Mouse (Mus musculus) heart, embryonic 14.5 days (tissue): Measurements from ENCODE around the gene Wnt3a. TPM values are rescaled to one million over a fixed set of nuclear protein-coding genes. Genes with fewer than 3 reads are reported as not detected.

Experiments
- ATAC-seq: fragments of 200-750 bp; cut with Nextera tagmentation; 2 replicates; pipeline ENCODE4 v1.8.0; 2017; ENCODE audit warnings: low read depth, moderate TSS enrichment; ENCODE audit not compliant: insufficient number of reproducible peaks, insufficient read depth, low FRiP score
- H3K27ac ChIP-seq, 2 experiments: fragments of 200-500 bp in 1 of 2; fragments of 300-500 bp in 1 of 2; sonication (generic) in 1 of 2; replicated peaks in 1 of 2; 2 replicates each; pipeline ENCODE4 v1.5.1; 2012 to 2014; ENCODE audit warnings: low read depth in 2 of 2, low read length in 2 of 2, control low read depth in 1 of 2, mild to moderate bottlenecking in 1 of 2, mixed read lengths in 1 of 2; ENCODE audit not compliant: control insufficient read depth in 1 of 2, insufficient read depth in 1 of 2
- H3K27me3 ChIP-seq: fragments of 300-500 bp; sonication (generic); 2 replicates; pipeline ENCODE4 v1.6.1; 2014; ENCODE audit warnings: mild to moderate bottlenecking, low read length, control low read depth; ENCODE audit not compliant: control insufficient read depth, insufficient read depth
- H3K36me3 ChIP-seq: fragments of 300-500 bp; sonication (generic); 2 replicates; pipeline ENCODE4 v1.6.1; 2014; ENCODE audit warnings: mild to moderate bottlenecking, control low read depth, low read length, mixed read lengths; ENCODE audit not compliant: control insufficient read depth, insufficient read depth
- H3K4me1 ChIP-seq, 2 experiments: fragments of 200-500 bp in 1 of 2; fragments of 300-500 bp in 1 of 2; sonication (generic) in 1 of 2; 2 replicates each; pipeline ENCODE4 v1.6.1; 2012 to 2014; ENCODE audit warnings: low read length in 2 of 2, control low read depth in 1 of 2, mixed read lengths in 1 of 2; ENCODE audit not compliant: control insufficient read depth in 2 of 2, insufficient read depth in 2 of 2
- H3K4me2 ChIP-seq: fragments of 300-500 bp; sonication (generic); 2 replicates; pipeline ENCODE4 v1.6.1; 2014; ENCODE audit warnings: mild to moderate bottlenecking, low read length
- H3K4me3 ChIP-seq, 2 experiments: fragments of 200-500 bp in 1 of 2; fragments of 300-500 bp in 1 of 2; sonication (generic) in 1 of 2; 2 replicates each; pipeline ENCODE4 v1.5.1; 2012 to 2014; ENCODE audit warnings: low read length in 2 of 2, mild to moderate bottlenecking in 2 of 2, control low read depth in 1 of 2, low read depth in 1 of 2, moderate library complexity in 1 of 2; ENCODE audit not compliant: control insufficient read depth in 1 of 2, insufficient read depth in 1 of 2
- H3K9ac ChIP-seq: fragments of 300-500 bp; sonication (generic); 2 replicates; pipeline ENCODE4 v1.6.1; 2014; ENCODE audit warnings: mild to moderate bottlenecking, low read length
- H3K9me3 ChIP-seq: fragments of 300-500 bp; sonication (generic); 2 replicates; pipeline ENCODE4 v1.6.1; 2016; ENCODE audit warnings: low read length, control low read depth; ENCODE audit not compliant: control insufficient read depth
- WGBS: fragments of 180-500 bp; shearing (Covaris S2); extraction: QIAGEN DNeasy Blood & Tissue Kit; methylation state at CpG from one replicate; pipeline ENCODE4 v1.1.7; 2014; 5-methylcytosine and 5-hydroxymethylcytosine counted together
- polyA plus RNA-seq: library from polyadenylated mRNA; unstranded; fragments of >200 nt; fragmentation: Nextera tagmentation; extraction: Ambion mirVana; gene quantifications from 2 replicates; pipeline ENCODE4 v1.2.1, GENCODE M21; 2014

Gene Wnt3a
- polyA plus RNA-seq, 1 experiment from 2014 or later: not detected

- Histone ChIP-seq H3K4me2 (0 out of 2 replicates have a peak overlapping the region, but pooled peaks have one; percentile 16), H3K9me3 (no peaks in the 10 kb centered on the region), H3K4me3 (no peak overlapping the region), H3K27me3 (peaks cover 32% of the 10 kb centered on the region), H3K9ac (no peak overlapping the region), H3K4me1 (peaks cover 5 to 11% of the 10 kb centered on the region in 2 experiments; a peak in 3 of 4 replicates), H3K36me3 (no peaks in the 10 kb centered on the region), H3K27ac (no peak overlapping the region)
- peak; percentile 72; the same call in 1 of the 2 replicates for ATAC-seq
- WGBS: 4% methylated on average over 14 of the region's 15 CpGs
These were observed 51.8 kb downstream of the Wnt3a start for GRCm38 (mm10) chr11:59238525-59239427.

DNA sequence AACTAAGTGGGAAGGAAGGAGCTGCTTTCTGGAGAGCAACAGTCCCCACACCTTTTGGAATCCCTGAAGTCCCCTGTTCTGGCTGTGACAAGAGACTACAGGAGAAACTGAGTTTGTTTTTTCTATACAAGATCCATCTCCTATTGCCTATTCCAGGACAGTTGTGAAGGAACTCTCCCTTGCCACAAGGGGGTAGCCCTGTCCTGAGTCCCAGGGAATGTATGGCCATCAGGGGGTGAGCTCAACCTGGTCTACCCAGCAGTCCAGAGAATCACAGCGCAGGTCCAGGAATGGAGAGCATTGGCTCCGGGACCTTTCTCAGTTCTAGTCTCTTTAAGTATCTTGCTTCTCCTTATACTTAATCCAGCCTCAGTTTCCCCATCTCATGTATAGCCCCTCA, 57.8 kb downstream of the Wnt3a start:
- Histone ChIP-seq H3K4me1 (peaks cover 4 to 6% of the 10 kb centered on the region in 2 experiments), H3K9me3 (no peaks in the 10 kb centered on the region), H3K9ac (no peak overlapping the region), H3K27me3 (no peaks in the 10 kb centered on the region), H3K27ac (no peak overlapping the region), H3K4me3 (no peak overlapping the region), H3K36me3 (no peaks in the 10 kb centered on the region), H3K4me2 (no peak overlapping the region)
- no peak for ATAC-seq
- WGBS: 62% methylated on average over 2 of the region's 2 CpGs

GRCm38 (mm10) chr11:59230144-59230760, 60.3 kb downstream of the Wnt3a start:
- no peaks in the 10 kb centered on the region for H3K27me3 ChIP-seq
- no peak for ATAC-seq
- WGBS: 11% methylated on average over 7 of the region's 7 CpGs
- H3K4me2 ChIP-seq: no peak overlapping the region
- peaks cover 5 to 22% of the 10 kb centered on the region in 2 experiments for H3K4me1 ChIP-seq
- H3K36me3 ChIP-seq: no peaks in the 10 kb centered on the region
- no peak overlapping the region for H3K4me3 ChIP-seq
- no peak overlapping the region for H3K27ac ChIP-seq
- no peaks in the 10 kb centered on the region for H3K9me3 ChIP-seq
- H3K9ac ChIP-seq: no peak overlapping the region

DNA sequence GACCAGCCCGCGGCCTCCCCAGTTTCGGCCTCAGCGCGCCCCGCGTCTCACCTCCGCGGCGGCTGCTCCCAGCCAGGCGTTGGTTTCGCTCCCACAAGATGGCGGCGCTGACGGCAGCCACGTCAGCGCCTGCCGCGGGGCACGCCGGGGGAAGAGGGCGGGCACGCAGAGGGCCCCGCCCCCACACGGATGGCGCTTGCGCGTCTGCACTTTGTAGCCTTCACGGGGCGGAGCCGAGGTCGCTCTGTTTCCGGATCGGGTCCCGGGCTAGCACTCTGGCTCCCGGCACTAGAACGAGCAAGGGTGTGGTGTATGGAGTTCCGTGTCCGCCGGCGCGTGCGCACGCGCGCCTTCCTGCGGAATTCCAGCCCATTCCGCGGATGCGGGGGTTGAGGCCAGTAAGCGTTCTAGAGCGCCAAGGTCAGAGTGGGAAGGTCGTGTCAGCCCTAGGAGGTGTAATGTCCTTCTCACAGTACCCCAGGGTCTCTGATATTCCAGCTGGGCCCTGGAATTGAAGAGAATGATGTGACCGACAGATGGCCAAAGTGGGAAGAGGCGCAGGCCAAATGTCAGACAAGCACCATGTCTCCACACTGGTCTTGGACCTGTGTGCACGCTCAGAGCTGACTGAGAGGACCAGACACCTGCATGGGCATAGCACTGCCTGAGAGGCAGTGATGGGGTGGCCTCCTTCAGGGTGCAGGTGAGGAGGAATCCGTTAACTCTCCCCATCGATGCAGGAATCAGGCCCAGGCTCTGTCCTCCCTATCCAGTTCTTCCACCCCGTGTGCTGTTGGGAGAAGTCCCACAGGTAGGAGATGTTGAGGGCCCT, 62.2 kb downstream of the Wnt3a start, which contains the start of gene Arf1:
Arf1 (minus strand) TSS at position 149 of the 832 bp plus-strand sequence.
- H3K4me1 ChIP-seq: peaks cover 11 to 40% of the 10 kb centered on the region in 2 experiments
- H3K36me3 ChIP-seq: peaks cover 10% of the 10 kb centered on the region
- peak within 1 kb of the TSS; percentile 97 to 98 for H3K27ac ChIP-seq
- peak; percentile 94 for ATAC-seq
- WGBS: 4% methylated on average over 59 of the region's 59 CpGs
- peak within 1 kb of the TSS; percentile 89 to 99 for H3K4me3 ChIP-seq
- H3K27me3 ChIP-seq: no peaks in the 10 kb centered on the region
- H3K9me3 ChIP-seq: no peaks in the 10 kb centered on the region
- peak within 1 kb of the TSS; percentile 88 for H3K4me2 ChIP-seq
- H3K9ac ChIP-seq: peak within 1 kb of the TSS; percentile 100

DNA sequence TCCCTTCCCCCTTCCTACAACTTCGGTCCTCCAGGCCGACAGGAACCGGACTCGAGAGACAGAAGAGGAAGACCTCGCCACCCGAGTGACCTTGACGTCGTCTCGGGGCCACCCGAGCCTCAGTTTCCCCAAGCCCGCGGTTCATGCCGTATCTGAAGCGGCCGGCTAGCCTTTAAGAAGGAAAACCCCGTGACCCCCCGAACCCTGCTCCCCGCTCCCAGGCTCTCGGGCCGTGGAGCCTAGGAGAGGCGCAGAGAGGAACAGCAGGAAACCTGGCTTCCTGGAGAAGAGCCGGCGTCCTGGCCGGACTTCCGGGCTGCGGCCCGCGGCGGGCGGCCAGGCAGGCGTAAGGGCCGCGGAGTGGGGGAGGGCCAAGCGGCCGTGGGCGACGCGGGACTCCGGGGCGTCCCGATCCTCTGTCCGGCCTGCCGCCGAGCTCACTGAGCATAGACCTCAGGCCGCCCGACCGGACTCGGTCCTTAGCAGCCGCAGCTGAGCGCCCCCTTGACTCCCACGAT, 62.9 kb downstream of the Wnt3a start:
- ATAC-seq: peak; percentile 79
- Histone ChIP-seq H3K4me2 (peak overlapping the region; percentile 88), H3K36me3 (peaks cover 16% of the 10 kb centered on the region), H3K9me3 (no peaks in the 10 kb centered on the region), H3K9ac (peak overlapping the region; percentile 100), H3K4me1 (peaks cover 11 to 47% of the 10 kb centered on the region in 2 experiments), H3K4me3 (peak overlapping the region; percentile 89 to 99), H3K27ac (peak overlapping the region; percentile 97 to 98), H3K27me3 (no peaks in the 10 kb centered on the region)
- WGBS: under 1% methylated on average over 37 of the region's 51 CpGs

- Histone ChIP-seq H3K4me1 (peaks cover 11 to 53% of the 10 kb centered on the region in 2 experiments), H3K27me3 (no peaks in the 10 kb centered on the region), H3K9ac (peak overlapping the region; percentile 100), H3K27ac (peak overlapping the region; percentile 97 to 98), H3K4me3 (peak overlapping the region; percentile 89 to 99), H3K9me3 (no peaks in the 10 kb centered on the region), H3K36me3 (peaks cover 16% of the 10 kb centered on the region), H3K4me2 (peak overlapping the region; percentile 88)
- WGBS: 2% methylated on average over 21 of the region's 21 CpGs
- ATAC-seq: no peak
These were observed 63.6 kb downstream of the Wnt3a start for GRCm38 (mm10) chr11:59226787-59227603.
